Mouse (Mus musculus) lung, adult 2 months (tissue): ENCODE results near the gene Tssk1. TPM values are rescaled to one million over a fixed set of nuclear protein-coding genes. Genes with fewer than 3 reads are reported as not detected.

Experiments used
- DNase-seq: peaks from one replicate; pipeline ENCODE4 v3.0.0; 2022
- H3K4me1 ChIP-seq: fragments of 200-500 bp; 2 replicates; pipeline ENCODE4 v1.6.1; 2011; ENCODE audit warnings: low read length; ENCODE audit not compliant: control insufficient read depth, insufficient read depth
- H3K4me3 ChIP-seq: fragments of 200-500 bp; replicated peaks from 2 replicates; pipeline ENCODE3; 2011; ENCODE audit warnings: low read depth, mild to moderate bottlenecking, control low read depth, low read length; ENCODE audit errors: extremely low read depth
- CTCF ChIP-seq: fragments of 200-500 bp; IDR thresholded peaks from 2 replicates; pipeline ENCODE4 v1.5.1; 2011; ENCODE audit warnings: mild to moderate bottlenecking, low read length, control low read depth; ENCODE audit not compliant: insufficient read depth
- POLR2A ChIP-seq: fragments of 200-500 bp; IDR thresholded peaks from 2 replicates; pipeline ENCODE4 v1.6.1; 2011; ENCODE audit warnings: low read depth, mild to moderate bottlenecking, control low read depth, low read length, borderline replicate concordance; ENCODE audit errors: extremely low read depth
- WGBS: fragments of 180-500 bp; shearing (Covaris S2); methylation state at CpG from one replicate; pipeline ENCODE4 v1.1.7; 2018; 5-methylcytosine and 5-hydroxymethylcytosine counted together
- polyA plus RNA-seq: library from polyadenylated mRNA; depleted of rRNA; stranded (reverse); fragments of >200 nt; gene quantifications from 2 replicates; pipeline ENCODE4 v1.2.3, GENCODE M21; 2012; rRNA removed

Tssk1 gene
- polyA plus RNA-seq, 1 experiment = 0.09 TPM

GRCm38 (mm10) chr16:17938187-17938586 is 44.2 kb downstream of the Tssk1 start:
- no peak overlapping the region for H3K4me3 ChIP-seq
- WGBS = 44% methylated on average over 7 of the region's 7 CpGs
- H3K4me1 ChIP-seq = no peaks in the 10 kb centered on the region
- no peak for TF ChIP-seq CTCF
- no peak for TF ChIP-seq POLR2A
- no peak for DNase-seq

DNA sequence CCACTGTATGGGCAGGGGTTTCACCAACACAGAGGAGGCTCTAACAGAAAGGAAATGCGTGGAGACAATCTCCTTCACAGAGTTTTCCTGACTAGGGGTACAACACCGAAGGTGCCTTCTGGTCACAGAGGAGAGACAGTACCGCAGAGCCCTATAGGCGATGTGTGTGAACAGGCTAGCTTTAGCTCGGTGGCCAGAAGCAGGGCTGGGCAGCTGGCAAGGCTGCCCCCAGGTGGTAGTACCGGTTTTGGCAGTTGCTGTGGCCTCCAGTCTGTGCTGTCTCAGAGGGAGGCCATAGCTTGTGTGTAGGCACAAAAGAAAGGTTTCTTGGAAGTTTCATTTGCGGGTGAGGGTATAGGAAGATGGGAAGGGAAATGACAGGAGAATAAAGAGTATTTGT is 44.8 kb downstream of the Tssk1 start:
- WGBS = 12% methylated on average over 7 of the region's 7 CpGs
- no peak overlapping the region for H3K4me3 ChIP-seq

GRCm38 (mm10) chr16:17939255-17939751 is 45.3 kb downstream of the Tssk1 start:
- DNase-seq = no peak
- H3K4me3 ChIP-seq = no peak overlapping the region
- TF ChIP-seq CTCF (no peak), POLR2A (no peak)
- H3K4me1 ChIP-seq = no peaks in the 10 kb centered on the region
- 25% methylated on average over 9 of the region's 9 CpGs for WGBS

More for the DNA sequence above, 44.8 kb downstream of the Tssk1 start:
- TF ChIP-seq POLR2A (no peak), CTCF (peak; percentile 83)
- DNase-seq = peak; percentile 77
- H3K4me1 ChIP-seq = no peaks in the 10 kb centered on the region

DNA sequence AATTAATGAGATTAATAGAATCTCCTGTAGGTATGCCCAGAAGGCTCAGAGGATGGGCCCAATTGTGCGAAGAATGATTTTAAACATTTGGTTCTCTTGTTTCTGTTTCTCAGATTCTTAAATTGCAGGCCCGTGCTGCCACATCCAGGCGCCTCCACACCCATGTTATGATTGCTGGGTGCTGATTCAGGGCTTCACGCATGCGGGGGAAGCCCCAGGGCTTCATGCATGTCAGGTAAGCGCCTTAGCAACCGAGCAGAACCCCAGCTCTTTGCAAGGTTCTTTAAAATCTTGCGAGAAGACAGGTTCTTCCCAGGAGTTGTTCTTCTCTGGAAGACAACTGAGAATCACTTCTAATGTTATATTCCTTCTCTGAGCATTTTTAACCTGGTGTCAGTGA is 49.4 kb downstream of the Tssk1 start:
- no peaks in the 10 kb centered on the region for H3K4me1 ChIP-seq
- WGBS = 66% methylated on average over 8 of the region's 8 CpGs
- H3K4me3 ChIP-seq = no peak overlapping the region
- no peak for TF ChIP-seq POLR2A
- TF ChIP-seq CTCF = no peak
- no peak for DNase-seq

DNA sequence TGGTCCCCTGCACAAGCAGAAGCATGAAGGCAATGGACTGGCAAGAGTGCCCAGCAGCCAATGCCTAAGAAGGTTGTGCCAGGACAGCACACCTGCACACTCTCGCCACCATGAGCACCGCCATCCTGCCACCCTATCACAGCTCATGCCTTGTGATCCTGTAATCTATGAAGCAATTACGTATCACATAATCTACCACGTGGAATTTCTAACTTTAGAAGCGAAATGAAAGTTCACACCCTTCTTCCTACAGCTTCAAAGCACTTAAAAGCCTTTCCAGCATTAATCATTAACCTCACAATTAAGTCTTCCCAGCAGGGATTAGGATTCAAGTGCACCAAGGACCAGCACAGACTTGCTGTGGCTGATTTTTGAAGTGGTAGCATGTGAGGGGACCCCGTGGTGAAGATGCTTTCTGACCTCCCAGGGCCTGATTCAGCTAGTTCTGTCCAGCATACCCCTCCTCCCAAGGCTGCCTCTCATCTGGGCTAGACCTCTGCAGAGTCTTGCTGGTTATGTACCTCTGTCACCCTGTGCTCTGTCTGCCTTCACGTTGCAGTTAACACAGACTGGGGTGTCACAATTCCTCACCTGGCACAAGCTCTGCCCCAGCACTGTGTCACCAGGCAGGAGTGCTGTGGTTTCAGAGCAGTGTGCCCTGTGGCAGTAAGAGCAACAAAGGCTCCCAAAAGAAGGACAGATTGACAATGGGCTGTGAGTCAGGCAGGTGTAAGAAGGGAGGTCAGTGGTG is 51.2 kb downstream of the Tssk1 start:
- TF ChIP-seq POLR2A = peak; percentile 35; the same call in 1 of the 2 replicates
- TF ChIP-seq CTCF = no peak
- peak; percentile 47 for DNase-seq
- 51% methylated on average over 7 of the region's 7 CpGs for WGBS
- H3K4me3 ChIP-seq = no peak overlapping the region
- no peaks in the 10 kb centered on the region for H3K4me1 ChIP-seq

Other genes with a start within 250 kb of the Tssk1 start
- gene Ccdc74a, start 247.8 kb upstream of the Tssk1 start, polyA plus RNA-seq = 4.9 and 7.0 TPM in 2 replicates
- 96.9 and 109 TPM in 2 replicates for gene Med15, start 161.3 kb upstream of the Tssk1 start, polyA plus RNA-seq
- gene Klhl22, start 134.6 kb upstream of the Tssk1 start, polyA plus RNA-seq = 39.4 and 42.0 TPM in 2 replicates
- 215 and 266 TPM in 2 replicates for gene Scarf2, start 96.9 kb upstream of the Tssk1 start, polyA plus RNA-seq
- gene B830017H08Rik, start 61.1 kb upstream of the Tssk1 start, polyA plus RNA-seq = 0.08 and 0.10 TPM in 2 replicates
- gene Car15, start 55.9 kb upstream of the Tssk1 start, polyA plus RNA-seq = 7.5 and 9.4 TPM in 2 replicates
- gene Gm20518, start 2.6 kb upstream of the Tssk1 start, polyA plus RNA-seq = 1.5 and 1.7 TPM in 2 replicates
- 138 and 144 TPM in 2 replicates for gene Dgcr2, start 4.3 kb downstream of the Tssk1 start, polyA plus RNA-seq
- gene Tssk2, start 4.4 kb downstream of the Tssk1 start, polyA plus RNA-seq = not detected in 2 replicates
- 17.5 and 22.8 TPM in 2 replicates for gene Ess2, start 17.1 kb downstream of the Tssk1 start, polyA plus RNA-seq
- not detected in 2 replicates for gene Gsc2, start 20.8 kb downstream of the Tssk1 start, polyA plus RNA-seq
- 166 and 199 TPM in 2 replicates for gene Slc25a1, start 34.0 kb downstream of the Tssk1 start, polyA plus RNA-seq
- not detected in 2 replicates for gene Vpreb2, start 86.2 kb downstream of the Tssk1 start, polyA plus RNA-seq
- gene Dgcr6, start 158.6 kb downstream of the Tssk1 start, polyA plus RNA-seq = 54.6 and 59.2 TPM in 2 replicates
- 49.3 and 56.7 TPM in 2 replicates for gene Prodh, start 196.0 kb downstream of the Tssk1 start, polyA plus RNA-seq
- gene Rtn4r, start 233.4 kb downstream of the Tssk1 start, polyA plus RNA-seq = 1.1 and 1.4 TPM in 2 replicates